Mouse (Mus musculus) intestine, embryonic 16.5 days (tissue): ENCODE results near the gene Nrf1. TPM values are rescaled to one million over a fixed set of nuclear protein-coding genes. Genes with fewer than 3 reads are reported as not detected.
A peak's percentile ranks its signal among the peaks of the same experiment; 100 is the strongest.

Experiments used
- ATAC-seq: fragments of 200-750 bp; cut with Nextera tagmentation; 2 replicates; pipeline ENCODE4 v1.8.0; 2017; ENCODE audit warnings: moderate TSS enrichment, moderate library complexity
- H3K27ac ChIP-seq: fragments of 300-500 bp; sonication (generic); 2 replicates; pipeline ENCODE4 v1.5.1; 2014; ENCODE audit warnings: mild to moderate bottlenecking, low read length
- H3K27me3 ChIP-seq: fragments of 300-500 bp; sonication (generic); replicated peaks from 2 replicates; pipeline ENCODE4 v1.6.1; 2014; ENCODE audit warnings: low read length, control low read depth, mixed read lengths; ENCODE audit not compliant: control insufficient read depth, insufficient read depth
- H3K36me3 ChIP-seq: fragments of 300-500 bp; sonication (generic); 2 replicates; pipeline ENCODE4 v1.6.1; 2014; ENCODE audit warnings: low read length, control low read depth; ENCODE audit not compliant: control insufficient read depth, insufficient read depth
- H3K4me1 ChIP-seq: fragments of 300-500 bp; sonication (generic); 2 replicates; pipeline ENCODE4 v1.6.1; 2014; ENCODE audit warnings: low read length, control low read depth, mixed read lengths; ENCODE audit not compliant: control insufficient read depth, insufficient read depth
- H3K4me2 ChIP-seq: fragments of 300-500 bp; sonication (generic); 2 replicates; pipeline ENCODE4 v1.6.1; 2014; ENCODE audit warnings: low read depth, low read length, control low read depth
- H3K4me3 ChIP-seq: fragments of 300-500 bp; sonication (generic); 2 replicates; pipeline ENCODE4 v1.5.1; 2014; ENCODE audit warnings: mild to moderate bottlenecking, low read length
- H3K9ac ChIP-seq: fragments of 300-500 bp; sonication (generic); 2 replicates; pipeline ENCODE4 v1.6.1; 2014; ENCODE audit warnings: low read depth, low read length
- H3K9me3 ChIP-seq: fragments of 300-500 bp; sonication (generic); 2 replicates; pipeline ENCODE4 v1.6.1; 2016; ENCODE audit warnings: low read length, control low read depth; ENCODE audit not compliant: control insufficient read depth
- WGBS: fragments of 180-500 bp; shearing (Covaris S2); extraction: QIAGEN DNeasy Blood & Tissue Kit; methylation state at CpG from one replicate; pipeline ENCODE4 v1.1.7; 2014; 5-methylcytosine and 5-hydroxymethylcytosine counted together
- polyA plus RNA-seq: library from polyadenylated mRNA; unstranded; fragments of >200 nt; fragmentation: Nextera tagmentation; extraction: Ambion mirVana; gene quantifications from 2 replicates; pipeline ENCODE4 v1.2.1, GENCODE M21; 2015

The Nrf1 gene
- polyA plus RNA-seq, 1 experiment from 2014 or later, result 42.7 TPM

GRCm38 (mm10) chr6:30174461-30175224, 126.9 kb downstream of the Nrf1 start:
- H3K4me1 ChIP-seq, result peaks cover 47% of the 10 kb centered on the region
- ATAC-seq, result peak; percentile 43
- under 1% methylated on average over 31 of the region's 33 CpGs for WGBS
- H3K27me3 ChIP-seq, result peaks cover 79% of the 10 kb centered on the region
- H3K36me3 ChIP-seq, result no peaks in the 10 kb centered on the region
- H3K4me3 ChIP-seq, result peak overlapping the region; percentile 60
- H3K27ac ChIP-seq, result no peak overlapping the region
- peak overlapping the region; percentile 67 for H3K4me2 ChIP-seq
- no peaks in the 10 kb centered on the region for H3K9me3 ChIP-seq
- H3K9ac ChIP-seq, result peak overlapping the region; percentile 64

GRCm38 (mm10) chr6:30175225-30175917, 127.6 kb downstream of the Nrf1 start:
- no peak for ATAC-seq

GRCm38 (mm10) chr6:30175918-30176421, 128.2 kb downstream of the Nrf1 start:
- no peak for ATAC-seq
- no peaks in the 10 kb centered on the region for H3K9me3 ChIP-seq
- peak overlapping the region; percentile 33 for H3K4me3 ChIP-seq
- H3K4me2 ChIP-seq, result peak overlapping the region; percentile 43
- H3K9ac ChIP-seq, result 0 out of 2 replicates have a peak overlapping the region, but pooled peaks have one; percentile 6
- H3K4me1 ChIP-seq, result peaks cover 47% of the 10 kb centered on the region
- no peaks in the 10 kb centered on the region for H3K36me3 ChIP-seq
- H3K27me3 ChIP-seq, result peaks cover 83% of the 10 kb centered on the region
- H3K27ac ChIP-seq, result no peak overlapping the region
- under 1% methylated on average over 28 of the region's 28 CpGs for WGBS

More at GRCm38 (mm10) chr6:30175225-30175917, 127.6 kb downstream of the Nrf1 start:
- Histone ChIP-seq H3K4me1 (peaks cover 47% of the 10 kb centered on the region), H3K4me3 (peak overlapping the region; percentile 33), H3K9ac (0 out of 2 replicates have a peak overlapping the region, but pooled peaks have one; percentile 6), H3K27ac (no peak overlapping the region), H3K9me3 (no peaks in the 10 kb centered on the region), H3K27me3 (peaks cover 81% of the 10 kb centered on the region), H3K36me3 (no peaks in the 10 kb centered on the region), H3K4me2 (peak overlapping the region; percentile 43)
- WGBS, result 1% methylated on average over 45 of the region's 45 CpGs

DNA sequence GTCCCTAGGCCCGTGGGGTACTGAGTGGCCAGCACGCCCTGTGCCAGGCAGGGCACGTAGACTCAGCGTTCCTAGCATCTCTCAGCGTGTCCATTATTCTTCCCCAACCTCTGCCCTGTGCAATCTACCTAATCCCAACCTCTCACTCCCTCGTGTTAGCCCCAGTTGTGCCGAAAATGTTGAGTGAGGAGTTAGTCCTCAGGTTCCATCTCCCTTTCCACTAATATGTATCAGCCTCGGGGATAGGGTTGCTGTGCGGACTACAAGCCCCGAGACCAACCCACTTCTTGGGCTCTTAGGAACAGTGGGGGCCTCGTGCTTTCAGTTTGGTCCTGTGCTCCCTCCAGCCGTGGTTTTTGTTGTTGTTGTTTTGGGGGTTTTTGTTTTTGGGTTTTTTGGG, 128.7 kb downstream of the Nrf1 start:
- no peaks in the 10 kb centered on the region for H3K9me3 ChIP-seq
- no peak overlapping the region for H3K9ac ChIP-seq
- H3K27ac ChIP-seq, result no peak overlapping the region
- peaks cover 43% of the 10 kb centered on the region for H3K4me1 ChIP-seq
- no peak overlapping the region for H3K4me2 ChIP-seq
- WGBS, result 7% methylated on average over 12 of the region's 12 CpGs
- no peak for ATAC-seq
- H3K27me3 ChIP-seq, result peaks cover 83% of the 10 kb centered on the region
- no peaks in the 10 kb centered on the region for H3K36me3 ChIP-seq
- H3K4me3 ChIP-seq, result no peak overlapping the region

DNA sequence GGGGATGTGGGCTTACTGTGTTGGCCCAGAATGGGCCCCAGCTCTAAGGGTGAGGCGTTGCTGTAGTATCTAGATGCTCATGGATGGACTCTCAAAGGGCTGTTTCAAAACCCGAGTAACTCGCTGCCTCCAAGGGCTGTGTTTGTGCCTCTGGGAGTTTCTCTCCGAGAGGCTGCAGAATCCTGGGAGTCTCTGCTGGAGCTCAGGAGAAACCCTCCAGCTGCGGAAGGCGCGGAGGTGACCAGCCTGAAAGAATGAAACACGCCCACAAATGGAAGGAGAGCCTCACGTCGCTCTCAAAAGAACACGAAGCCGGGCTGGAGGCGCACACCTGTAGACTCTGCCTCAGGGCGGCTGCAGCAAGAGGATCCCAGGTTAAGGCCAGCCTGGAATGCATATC, 129.5 kb downstream of the Nrf1 start:
- WGBS, result 3% methylated on average over 14 of the region's 14 CpGs
- H3K27ac ChIP-seq, result no peak overlapping the region
- no peaks in the 10 kb centered on the region for H3K36me3 ChIP-seq
- no peak overlapping the region for H3K4me2 ChIP-seq
- no peak overlapping the region for H3K9ac ChIP-seq
- peaks cover 43% of the 10 kb centered on the region for H3K4me1 ChIP-seq
- ATAC-seq, result no peak
- peaks cover 85% of the 10 kb centered on the region for H3K27me3 ChIP-seq
- no peaks in the 10 kb centered on the region for H3K9me3 ChIP-seq
- no peak overlapping the region for H3K4me3 ChIP-seq

GRCm38 (mm10) chr6:30178023-30178639, 130.3 kb downstream of the Nrf1 start:
- H3K4me2 ChIP-seq, result no peak overlapping the region
- no peak for ATAC-seq

DNA sequence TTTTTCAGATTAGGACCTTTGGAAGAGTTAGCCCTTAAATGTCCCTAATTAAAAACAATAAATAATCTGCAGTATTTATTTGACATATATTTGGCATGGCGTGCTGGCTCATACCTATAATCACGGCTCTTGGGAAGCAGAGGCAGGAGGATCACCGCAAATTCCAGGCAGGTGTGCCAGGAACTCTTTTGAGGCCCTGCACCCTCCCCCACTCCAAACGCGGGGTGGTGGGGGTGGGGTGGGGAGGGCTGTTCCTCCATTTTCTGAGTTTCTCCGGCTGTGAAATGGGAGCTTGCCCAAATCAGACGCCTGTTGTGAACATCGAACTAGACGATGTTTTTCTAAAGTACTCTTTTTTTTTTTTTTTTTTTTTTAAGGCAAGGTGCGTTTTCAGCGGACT, 131.3 kb downstream of the Nrf1 start:
- Histone ChIP-seq H3K4me2 (no peak overlapping the region), H3K36me3 (no peaks in the 10 kb centered on the region), H3K4me1 (peaks cover 29% of the 10 kb centered on the region), H3K27ac (no peak overlapping the region), H3K9ac (no peak overlapping the region), H3K4me3 (no peak overlapping the region), H3K9me3 (no peaks in the 10 kb centered on the region), H3K27me3 (peaks cover 68% of the 10 kb centered on the region)
- ATAC-seq, result no peak
- WGBS, result 19% methylated on average over 11 of the region's 11 CpGs

More at GRCm38 (mm10) chr6:30178023-30178639, 130.3 kb downstream of the Nrf1 start:
- no peaks in the 10 kb centered on the region for H3K36me3 ChIP-seq
- H3K9me3 ChIP-seq, result no peaks in the 10 kb centered on the region
- no peak overlapping the region for H3K9ac ChIP-seq
- H3K27ac ChIP-seq, result no peak overlapping the region
- WGBS, result 2% methylated on average over 27 of the region's 27 CpGs
- H3K4me3 ChIP-seq, result no peak overlapping the region
- peaks cover 77% of the 10 kb centered on the region for H3K27me3 ChIP-seq
- peaks cover 36% of the 10 kb centered on the region for H3K4me1 ChIP-seq

DNA sequence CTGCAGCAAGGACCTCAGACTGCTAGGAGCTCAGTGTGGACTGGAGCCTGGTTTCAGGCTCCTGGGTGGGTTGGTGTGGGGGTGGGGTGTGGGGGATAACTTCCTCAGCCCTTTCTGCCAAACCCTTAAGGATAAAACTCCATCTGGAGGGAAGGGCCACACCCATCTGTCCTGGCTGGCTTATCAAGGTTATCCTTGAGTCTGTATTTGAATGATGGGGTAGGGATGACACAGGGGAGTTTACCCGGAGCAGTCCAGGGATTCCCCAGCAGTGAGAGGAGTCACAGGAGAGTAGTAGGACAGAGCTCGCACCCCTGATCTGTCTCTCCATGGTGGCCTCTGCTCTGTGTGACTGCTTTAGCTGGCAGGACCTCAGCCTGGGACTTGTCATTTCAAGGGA, 132.5 kb downstream of the Nrf1 start:
- Histone ChIP-seq H3K4me1 (peaks cover 19% of the 10 kb centered on the region), H3K27me3 (peaks cover 56% of the 10 kb centered on the region)
- 28% methylated on average over 2 of the region's 2 CpGs for WGBS

GRCm38 (mm10) chr6:30182038-30182437, 134.2 kb downstream of the Nrf1 start:
- no peaks in the 10 kb centered on the region for H3K9me3 ChIP-seq
- 51% methylated on average over 6 of the region's 6 CpGs for WGBS
- no peak overlapping the region for H3K9ac ChIP-seq
- no peak overlapping the region for H3K4me3 ChIP-seq
- H3K36me3 ChIP-seq, result no peaks in the 10 kb centered on the region
- peaks cover 7% of the 10 kb centered on the region for H3K4me1 ChIP-seq
- ATAC-seq, result no peak
- peaks cover 42% of the 10 kb centered on the region for H3K27me3 ChIP-seq
- H3K27ac ChIP-seq, result no peak overlapping the region
- H3K4me2 ChIP-seq, result no peak overlapping the region

More for the DNA sequence above, 132.5 kb downstream of the Nrf1 start:
- Histone ChIP-seq H3K36me3 (no peaks in the 10 kb centered on the region), H3K27ac (no peak overlapping the region), H3K9ac (no peak overlapping the region), H3K9me3 (no peaks in the 10 kb centered on the region), H3K4me3 (no peak overlapping the region), H3K4me2 (no peak overlapping the region)
- no peak for ATAC-seq
